Mouse (Mus musculus) gastrocnemius, postnatal 25 days (tissue): Measurements from ENCODE around the gene Golga2. TPM values are rescaled to one million over a fixed set of nuclear protein-coding genes. Genes with fewer than 3 reads are reported as not detected.

Source experiments
- DNase-seq: peaks from one replicate; pipeline ENCODE4 v3.0.0; 2022
- total RNA-seq, 2 experiments: library from RNA; stranded (reverse); gene quantifications; 1 replicate in 1 of 2; 2 replicates in 1 of 2; pipeline ENCODE4 v1.2.3; 2021

Gene Golga2
- total RNA-seq, 2 experiments from 2014 or later = 53.5 to 57.4 TPM

- peak; percentile 86 for DNase-seq
Observed at GRCm38 (mm10) chr2:32317791-32318417, 30.7 kb downstream of the Golga2 start.

- no peak for DNase-seq
Observed at GRCm38 (mm10) chr2:32318709-32319585, 31.8 kb downstream of the Golga2 start.

GRCm38 (mm10) chr2:32319586-32320580 lies 32.7 kb downstream of the Golga2 start:
- peak; percentile 75 for DNase-seq

GRCm38 (mm10) chr2:32320721-32321120 lies 33.5 kb downstream of the Golga2 start:
- no peak for DNase-seq

GRCm38 (mm10) chr2:32321591-32322298 lies 34.6 kb downstream of the Golga2 start:
- no peak for DNase-seq

- no peak for DNase-seq
Observed at GRCm38 (mm10) chr2:32322754-32323741, 35.9 kb downstream of the Golga2 start.

GRCm38 (mm10) chr2:32324322-32324721 lies 37.1 kb downstream of the Golga2 start:
- no peak for DNase-seq

- DNase-seq = no peak
Observed at GRCm38 (mm10) chr2:32325342-32325741, 38.2 kb downstream of the Golga2 start.

- DNase-seq = no peak
Observed at GRCm38 (mm10) chr2:32327200-32327599, 40.0 kb downstream of the Golga2 start.

- DNase-seq = no peak
Observed at GRCm38 (mm10) chr2:32328911-32329460, 41.8 kb downstream of the Golga2 start.

- no peak for DNase-seq
Observed at GRCm38 (mm10) chr2:32329531-32329930, 42.3 kb downstream of the Golga2 start.

- DNase-seq = no peak
Observed at GRCm38 (mm10) chr2:32332159-32332558, 45.0 kb downstream of the Golga2 start.

- DNase-seq = no peak
Observed at GRCm38 (mm10) chr2:32335888-32336287, 48.7 kb downstream of the Golga2 start.

- no peak for DNase-seq
Observed at GRCm38 (mm10) chr2:32339912-32340642, 52.9 kb downstream of the Golga2 start.

- no peak for DNase-seq
Observed at GRCm38 (mm10) chr2:32340836-32341633, 53.9 kb downstream of the Golga2 start.

- DNase-seq = no peak
Observed at GRCm38 (mm10) chr2:32341634-32341939, 54.4 kb downstream of the Golga2 start.

- DNase-seq = no peak
Observed at GRCm38 (mm10) chr2:32342039-32342438, 54.9 kb downstream of the Golga2 start.

- peak; percentile 82 for DNase-seq
Observed at GRCm38 (mm10) chr2:32342539-32343350, 55.6 kb downstream of the Golga2 start.
